Mouse (Mus musculus) heart, embryonic 11.5 days (tissue): ENCODE results near the gene AI481877. TPM values are rescaled to one million over a fixed set of nuclear protein-coding genes. Genes with fewer than 3 reads are reported as not detected.

Source experiments
- ATAC-seq: fragments of 200-750 bp; cut with Nextera tagmentation; replicated peaks from 2 replicates; pipeline ENCODE4 v1.8.0; 2017; ENCODE audit warnings: moderate library complexity; ENCODE audit not compliant: insufficient number of reproducible peaks, low FRiP score, low TSS enrichment
- H3K27ac ChIP-seq: fragments of 300-500 bp; sonication (generic); 2 replicates; pipeline ENCODE4 v1.5.1; 2014; ENCODE audit warnings: mild to moderate bottlenecking, low read depth, low read length
- H3K27me3 ChIP-seq: fragments of 300-500 bp; sonication (generic); 2 replicates; pipeline ENCODE4 v1.6.1; 2014; ENCODE audit warnings: mild to moderate bottlenecking, low read length, mixed read lengths; ENCODE audit not compliant: control insufficient read depth, insufficient read depth
- H3K36me3 ChIP-seq: fragments of 300-500 bp; sonication (generic); 2 replicates; pipeline ENCODE4 v1.6.1; 2014; ENCODE audit warnings: mild to moderate bottlenecking, low read length, moderate library complexity, mixed read lengths; ENCODE audit not compliant: control insufficient read depth, insufficient read depth
- H3K4me1 ChIP-seq: fragments of 300-500 bp; sonication (generic); 2 replicates; pipeline ENCODE4 v1.6.1; 2014; ENCODE audit warnings: low read length; ENCODE audit not compliant: control insufficient read depth, insufficient read depth
- H3K4me2 ChIP-seq: fragments of 300-500 bp; sonication (generic); 2 replicates; pipeline ENCODE4 v1.6.1; 2014; ENCODE audit warnings: mild to moderate bottlenecking, moderate library complexity
- H3K4me3 ChIP-seq: fragments of 300-500 bp; sonication (generic); 2 replicates; pipeline ENCODE4 v1.5.1; 2014; ENCODE audit warnings: low read depth, low read length
- H3K9ac ChIP-seq: fragments of 300-500 bp; sonication (generic); 2 replicates; pipeline ENCODE4 v1.6.1; 2014; ENCODE audit warnings: mild to moderate bottlenecking, low read depth, low read length, moderate library complexity
- H3K9me3 ChIP-seq: fragments of 300-500 bp; sonication (generic); replicated peaks from 2 replicates; pipeline ENCODE4 v1.6.1; 2016; ENCODE audit warnings: low read length; ENCODE audit not compliant: control insufficient read depth
- WGBS: fragments of 180-500 bp; shearing (Covaris S2); extraction: QIAGEN DNeasy Blood & Tissue Kit; methylation state at CpG from one replicate; pipeline ENCODE4 v1.1.7; 2014; ENCODE audit not compliant: insufficient replicate concordance; 5-methylcytosine and 5-hydroxymethylcytosine counted together
- polyA plus RNA-seq: library from polyadenylated mRNA; unstranded; fragments of >200 nt; fragmentation: Nextera tagmentation; extraction: Ambion mirVana; gene quantifications from 2 replicates; pipeline ENCODE4 v1.2.1, GENCODE M21; 2014

AI481877 gene
- polyA plus RNA-seq, 1 experiment from 2014 or later: not detected

GRCm38 (mm10) chr4:58995251-58995693 is 143.5 kb downstream of the AI481877 start:
- no peaks in the 10 kb centered on the region for H3K27me3 ChIP-seq
- no peak for ATAC-seq
- peaks cover 10% of the 10 kb centered on the region; the same call in 1 of the 2 replicates for H3K4me1 ChIP-seq
- 52% methylated on average over 8 of the region's 8 CpGs for WGBS
- H3K4me3 ChIP-seq: no peak overlapping the region
- no peaks in the 10 kb centered on the region for H3K9me3 ChIP-seq
- no peak overlapping the region for H3K27ac ChIP-seq
- no peaks in the 10 kb centered on the region for H3K36me3 ChIP-seq
- H3K9ac ChIP-seq: no peak overlapping the region
- H3K4me2 ChIP-seq: no peak overlapping the region

GRCm38 (mm10) chr4:58994762-58995161 is 144.0 kb downstream of the AI481877 start, which contains the start of gene Dnajc25:
Gene Dnajc25 (plus strand): TSS chr4:58995062.
- no peak for ATAC-seq
- Histone ChIP-seq H3K27ac (no peak within 1 kb of the TSS), H3K4me2 (no peak within 1 kb of the TSS), H3K4me1 (peaks cover 10% of the 10 kb centered on the region; the same call in 1 of the 2 replicates), H3K4me3 (no peak within 1 kb of the TSS), H3K36me3 (no peaks in the 10 kb centered on the region), H3K9ac (no peak within 1 kb of the TSS), H3K9me3 (no peaks in the 10 kb centered on the region), H3K27me3 (no peaks in the 10 kb centered on the region)
- 73% methylated on average over 4 of the region's 4 CpGs for WGBS

Other genes with a start within 250 kb of the AI481877 start
- 28.4 and 33.3 TPM in 2 replicates for gene Ecpas, start 226.2 kb downstream of the AI481877 start, polyA plus RNA-seq
- gene Zkscan16, start 195.4 kb downstream of the AI481877 start, polyA plus RNA-seq: 0.20 and 0.49 TPM in 2 replicates
- 11.3 and 12.6 TPM in 2 replicates for gene Ptgr1, start 151.9 kb downstream of the AI481877 start, polyA plus RNA-seq
- 5.9 and 10.6 TPM in 2 replicates for gene Dnajc25, start 143.9 kb downstream of the AI481877 start, polyA plus RNA-seq
- gene Gm20503, start 135.8 kb downstream of the AI481877 start, polyA plus RNA-seq: 7.2 and 9.2 TPM in 2 replicates
- gene Gng10, start 103.9 kb downstream of the AI481877 start, polyA plus RNA-seq: 54.1 and 59.8 TPM in 2 replicates
- 10.7 and 14.8 TPM in 2 replicates for gene Ugcg, start 50.3 kb upstream of the AI481877 start, polyA plus RNA-seq